Mouse (Mus musculus) MEL (cell line): Measurements from ENCODE around the gene Ddn. TPM values are rescaled to one million over a fixed set of nuclear protein-coding genes. Genes with fewer than 3 reads are reported as not detected.

ENCODE experiments used
- DNase-seq: peaks from one replicate; pipeline ENCODE4 v3.0.0; 2011; ENCODE audit warnings: low read depth, low spot score
- H3K27ac ChIP-seq: 2 replicates; pipeline ENCODE4 v1.5.1; 2012; ENCODE audit warnings: low read depth, mild to moderate bottlenecking, control low read depth, low read length, moderate library complexity; ENCODE audit not compliant: control insufficient read depth
- H3K27me3 ChIP-seq, 2 experiments: fragments of 150-350 bp in 1 of 2; sonication (generic) in 1 of 2; 2 replicates each; pipeline ENCODE4 v1.6.1; 2012; ENCODE audit warnings: low read length in 2 of 2, mild to moderate bottlenecking in 2 of 2, improper control_type of control experiment in 1 of 2, moderate library complexity in 1 of 2; ENCODE audit not compliant: insufficient read depth in 2 of 2, control insufficient read depth in 1 of 2
- H3K36me3 ChIP-seq, 2 experiments: 2 replicates each; pipeline ENCODE4 v1.6.1; 2012 to 2014; ENCODE audit warnings: low read length in 2 of 2, improper control_type of control experiment in 1 of 2, inconsistent platforms in 1 of 2, mild to moderate bottlenecking in 1 of 2; ENCODE audit not compliant: insufficient read depth in 2 of 2, control insufficient read depth in 1 of 2
- H3K4me1 ChIP-seq, 2 experiments: fragments of 150-350 bp in 1 of 2; sonication (generic) in 1 of 2; 2 replicates each; pipeline ENCODE4 v1.6.1; 2012; ENCODE audit warnings: low read length in 2 of 2, improper control_type of control experiment in 1 of 2, mild to moderate bottlenecking in 1 of 2; ENCODE audit not compliant: insufficient read depth in 2 of 2, control insufficient read depth in 1 of 2
- H3K4me3 ChIP-seq, 2 experiments: fragments of 150-350 bp in 1 of 2; sonication (generic) in 1 of 2; 2 replicates each; pipeline ENCODE4 v1.5.1; 2012; ENCODE audit warnings: low read depth in 2 of 2, low read length in 2 of 2, mild to moderate bottlenecking in 2 of 2, moderate library complexity in 2 of 2, control low read depth in 1 of 2, improper control_type of control experiment in 1 of 2; ENCODE audit not compliant: control insufficient read depth in 1 of 2, insufficient read depth in 1 of 2
- H3K79me2 ChIP-seq: 2 replicates; pipeline ENCODE4 v1.6.1; 2012; ENCODE audit warnings: mild to moderate bottlenecking, low read length, moderate library complexity; ENCODE audit not compliant: control insufficient read depth, poor library complexity, insufficient read depth
- H3K9ac ChIP-seq: 2 replicates; pipeline ENCODE4 v1.6.1; 2012; ENCODE audit warnings: low read depth, mild to moderate bottlenecking, control low read depth, low read length, moderate library complexity; ENCODE audit not compliant: control insufficient read depth, poor library complexity, severe bottlenecking
- H3K9me3 ChIP-seq: fragments of 150-350 bp; sonication (generic); replicated peaks from 2 replicates; pipeline ENCODE4 v1.6.1; 2012; ENCODE audit warnings: mild to moderate bottlenecking, low read length, improper control_type of control experiment, moderate library complexity; ENCODE audit not compliant: insufficient read depth
- CHD1 ChIP-seq: IDR thresholded peaks from 2 replicates; pipeline ENCODE4 v1.6.1; 2012; ENCODE audit warnings: low read depth, mild to moderate bottlenecking, inconsistent platforms, low read length, improper control_type of control experiment
- E2F4 ChIP-seq: IDR thresholded peaks from 2 replicates; pipeline ENCODE4 v1.6.1; 2011; ENCODE audit warnings: low read depth, low read length, improper control_type of control experiment, borderline replicate concordance
- ELF1 ChIP-seq: IDR thresholded peaks from 2 replicates; pipeline ENCODE4 v1.6.1; 2014; ENCODE audit warnings: low read depth, mild to moderate bottlenecking, inconsistent platforms, low read length, improper control_type of control experiment, moderate library complexity
- EP300 ChIP-seq, 2 experiments: IDR thresholded peaks; 2 replicates each; pipeline ENCODE4 v1.6.1; 2011; ENCODE audit warnings: improper control_type of control experiment in 2 of 2, low read length in 2 of 2, low read depth in 1 of 2, mild to moderate bottlenecking in 1 of 2
- HCFC1 ChIP-seq: IDR thresholded peaks from 2 replicates; pipeline ENCODE4 v1.6.1; 2012; ENCODE audit warnings: low read depth, mild to moderate bottlenecking, inconsistent platforms, low read length, improper control_type of control experiment, moderate library complexity
- KAT2A ChIP-seq: conservative IDR thresholded peaks from 2 replicates; pipeline ENCODE4 v1.6.1; 2012; ENCODE audit warnings: low read depth, low read length, improper control_type of control experiment, inconsistent platforms
- MAX ChIP-seq: IDR thresholded peaks from 2 replicates; pipeline ENCODE4 v1.6.1; 2011; ENCODE audit warnings: low read length, improper control_type of control experiment
- MEF2A ChIP-seq: IDR thresholded peaks from 2 replicates; pipeline ENCODE4 v1.6.1; 2014; ENCODE audit warnings: low read depth, mild to moderate bottlenecking, inconsistent platforms, low read length, improper control_type of control experiment; ENCODE audit not compliant: poor library complexity, insufficient replicate concordance, severe bottlenecking; ENCODE audit errors: extremely low read depth
- MXI1 ChIP-seq: IDR thresholded peaks from 2 replicates; pipeline ENCODE4 v1.6.1; 2011; ENCODE audit warnings: mild to moderate bottlenecking, low read depth, low read length, improper control_type of control experiment
- MYB ChIP-seq: IDR thresholded peaks from 2 replicates; pipeline ENCODE4 v1.6.1; 2011; ENCODE audit warnings: mild to moderate bottlenecking, low read depth, low read length, improper control_type of control experiment
- MYC ChIP-seq: IDR thresholded peaks from 2 replicates; pipeline ENCODE4 v1.6.1; 2011; ENCODE audit warnings: low read depth, mild to moderate bottlenecking, low read length, improper control_type of control experiment, moderate library complexity
- NRF1 ChIP-seq: IDR thresholded peaks from 2 replicates; pipeline ENCODE4 v1.6.1; 2014; ENCODE audit warnings: low read depth, mild to moderate bottlenecking, inconsistent platforms, low read length, improper control_type of control experiment, moderate library complexity; ENCODE audit not compliant: poor library complexity, insufficient read depth, severe bottlenecking
- POLR2AphosphoS2 ChIP-seq: IDR thresholded peaks from 2 replicates; pipeline ENCODE4 v1.6.1; 2011; ENCODE audit warnings: low read length, improper control_type of control experiment
- POLR2AphosphoS5 ChIP-seq: IDR thresholded peaks from 2 replicates; pipeline ENCODE4 v1.6.1; 2012; ENCODE audit warnings: low read depth, borderline replicate concordance, mild to moderate bottlenecking, inconsistent platforms, low read length, moderate library complexity, mixed read lengths
- RAD21 ChIP-seq: IDR thresholded peaks from 2 replicates; pipeline ENCODE4 v1.6.1; 2011; ENCODE audit warnings: mild to moderate bottlenecking, low read depth, low read length, improper control_type of control experiment
- SIN3A ChIP-seq: IDR thresholded peaks from 2 replicates; pipeline ENCODE4 v1.6.1; 2012; ENCODE audit warnings: low read length, improper control_type of control experiment, inconsistent platforms
- SMC3 ChIP-seq: IDR thresholded peaks from 2 replicates; pipeline ENCODE4 v1.6.1; 2011; ENCODE audit warnings: low read depth, low read length, improper control_type of control experiment
- TCF12 ChIP-seq: IDR thresholded peaks from 2 replicates; pipeline ENCODE4 v1.6.1; 2014; ENCODE audit warnings: low read depth, mild to moderate bottlenecking, inconsistent platforms, low read length, improper control_type of control experiment, moderate library complexity
- USF2 ChIP-seq, 2 experiments: IDR thresholded peaks; 2 replicates each; pipeline ENCODE4 v1.6.1; 2011 to 2012; ENCODE audit warnings: improper control_type of control experiment in 2 of 2, low read length in 2 of 2, borderline replicate concordance in 1 of 2, inconsistent platforms in 1 of 2, low read depth in 1 of 2, mild to moderate bottlenecking in 1 of 2; ENCODE audit not compliant: insufficient read depth in 1 of 2
- ZNF384 ChIP-seq: IDR thresholded peaks from 2 replicates; pipeline ENCODE4 v1.6.1; 2012; ENCODE audit warnings: low read depth, mild to moderate bottlenecking, inconsistent platforms, low read length, improper control_type of control experiment
- polyA plus RNA-seq, 2 experiments: library from polyadenylated mRNA; stranded (reverse) in 1 of 2; unstranded in 1 of 2; fragments of >175 nt in 1 of 2; fragments of >200 nt in 1 of 2; gene quantifications; 2 replicates each; pipeline versions ENCODE4 v1.2.1 to v1.2.4; 2012; ENCODE audit warnings: low replicate concordance in 2 of 2, low read depth in 1 of 2; ENCODE audit not compliant: insufficient read length in 2 of 2, insufficient read depth in 1 of 2, missing spikeins in 1 of 2
- total RNA-seq: library from RNA; depleted of rRNA; stranded (reverse); fragments of 300-350 nt; gene quantifications from 2 replicates; pipeline ENCODE4 v1.2.3, GENCODE M21; 2012

Ddn gene
- total and polyA plus RNA-seq, 3 experiments, result 4.0 to 4.2 TPM; not detected in 1

DNA sequence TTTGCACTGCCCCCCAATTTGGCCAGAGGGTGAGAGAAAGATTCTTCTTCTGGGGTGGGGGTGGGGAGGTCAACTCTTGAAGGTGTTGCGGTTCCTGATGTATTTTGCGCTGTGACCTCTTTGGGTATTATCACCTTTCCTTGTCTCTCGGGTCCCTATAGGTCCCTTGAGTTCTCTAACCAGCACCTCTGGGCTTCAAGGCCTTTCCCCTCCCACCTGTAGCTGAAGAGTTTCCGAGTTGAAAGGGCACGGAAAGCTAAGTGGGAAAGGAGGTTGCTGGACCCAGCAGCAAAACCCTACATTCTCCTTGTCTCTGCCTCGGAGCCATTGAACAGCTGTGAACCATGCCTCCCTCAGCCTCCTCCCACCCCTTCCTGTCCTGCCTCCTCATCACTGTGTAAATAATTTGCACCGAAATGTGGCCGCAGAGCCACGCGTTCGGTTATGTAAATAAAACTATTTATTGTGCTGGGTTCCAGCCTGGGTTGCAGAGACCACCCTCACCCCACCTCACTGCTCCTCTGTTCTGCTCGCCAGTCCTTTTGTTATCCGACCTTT, 16.1 kb downstream of the Ddn start:
- TF ChIP-seq SMC3 (no peak), MAX (no peak), CHD1 (no peak), RAD21 (no peak), TCF12 (no peak), MXI1 (no peak), KAT2A (no peak), POLR2AphosphoS2 (no peak), MYB (no peak), SIN3A (no peak), HCFC1 (no peak), EP300 (IDR thresholded peaks at IDR 0.05; ENCODE audit: low read depth in 1 of 2, low read length in 2 of 2) (no peak), MEF2A (no peak), MYC (no peak), POLR2AphosphoS5 (no peak), USF2 (IDR thresholded peaks at IDR 0.05; ENCODE audit: borderline replicate concordance in 1 of 2, insufficient read depth in 1 of 2, low read depth in 1 of 2, low read length in 2 of 2) (no peak), E2F4 (no peak), NRF1 (no peak), ELF1 (no peak), ZNF384 (no peak)
- TF ChIP-seq, all 39 proteins: peak for 0
- no peak overlapping the region for H3K9ac ChIP-seq
- no peaks in the 10 kb centered on the region for H3K36me3 ChIP-seq

More for the DNA sequence above, 16.1 kb downstream of the Ddn start:
- Histone ChIP-seq H3K79me2 (no peaks in the 10 kb centered on the region), H3K4me3 (no peak overlapping the region), H3K27me3 (no peaks in the 10 kb centered on the region; a peak in 1 of 4 replicates), H3K27ac (no peak overlapping the region), H3K9me3 (no peaks in the 10 kb centered on the region), H3K4me1 (peaks cover 0 to 5% of the 10 kb centered on the region in 2 experiments; a peak in 1 of 4 replicates)
- DNase-seq, result no peak
